Mouse (Mus musculus) 3134 (cell line): ENCODE data around the gene Aqp1.

Experiments
- DNase-seq: peaks from one replicate; pipeline ENCODE4 v3.0.0-alpha.2; 2011; ENCODE audit warnings: low spot score; ENCODE audit not compliant: insufficient read length; ENCODE audit errors: extremely low read depth

Aqp1 gene

GRCm38 (mm10) chr6:55356017-55356703 is 19.9 kb downstream of the Aqp1 start:
- DNase-seq: no peak

GRCm38 (mm10) chr6:55356976-55357635 is 20.9 kb downstream of the Aqp1 start:
- DNase-seq: no peak

GRCm38 (mm10) chr6:55357636-55358031 is 21.4 kb downstream of the Aqp1 start:
- DNase-seq: no peak

DNA sequence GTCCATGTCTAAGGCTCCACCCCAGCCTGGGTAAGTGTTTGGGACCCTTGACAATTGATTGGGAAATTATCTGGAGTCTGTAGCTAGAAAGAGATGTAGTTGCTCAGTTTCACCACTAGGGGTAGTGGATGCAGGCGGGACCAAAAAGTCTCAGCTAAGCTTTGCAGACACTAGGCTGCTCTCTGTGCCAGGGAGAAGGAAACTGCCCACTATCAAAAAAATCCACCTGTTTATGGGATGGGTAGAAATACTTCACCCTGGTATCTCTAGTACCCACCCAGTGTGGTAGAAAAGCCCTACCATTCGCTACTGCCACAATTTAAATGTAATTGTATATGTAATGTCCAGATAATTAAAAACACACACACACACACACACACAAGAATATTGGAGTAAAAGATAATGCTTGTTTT is 22.5 kb downstream of the Aqp1 start:
- no peak for DNase-seq

- DNase-seq: no peak
Measured at GRCm38 (mm10) chr6:55362663-55363062, 26.4 kb downstream of the Aqp1 start.

DNA sequence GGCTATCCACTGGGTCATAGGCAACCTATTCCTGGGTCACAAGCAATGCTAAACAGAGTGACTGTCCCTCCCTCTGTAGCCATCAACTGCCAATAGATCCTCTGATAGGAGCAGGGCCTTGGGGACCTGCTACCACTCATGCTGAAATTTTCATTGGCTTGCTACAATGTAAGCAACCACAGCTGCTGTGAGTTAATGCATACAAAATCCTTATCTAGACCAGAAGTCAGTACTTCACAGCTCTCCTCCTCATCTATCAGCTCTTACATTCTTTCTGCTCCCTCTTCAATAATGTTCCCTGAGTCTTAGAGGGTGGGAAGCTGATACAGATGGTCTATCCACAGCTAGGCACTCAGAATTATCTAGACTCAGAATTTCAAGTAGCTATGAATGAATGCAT is 30.9 kb downstream of the Aqp1 start:
- DNase-seq: no peak

- no peak for DNase-seq
Measured at GRCm38 (mm10) chr6:55370831-55371230, 34.6 kb downstream of the Aqp1 start.

GRCm38 (mm10) chr6:55376076-55376475 is 39.8 kb downstream of the Aqp1 start, which contains the start of gene Ghrhr:
Ghrhr (plus strand) TSS chr6:55376295.
- no peak for DNase-seq

DNA sequence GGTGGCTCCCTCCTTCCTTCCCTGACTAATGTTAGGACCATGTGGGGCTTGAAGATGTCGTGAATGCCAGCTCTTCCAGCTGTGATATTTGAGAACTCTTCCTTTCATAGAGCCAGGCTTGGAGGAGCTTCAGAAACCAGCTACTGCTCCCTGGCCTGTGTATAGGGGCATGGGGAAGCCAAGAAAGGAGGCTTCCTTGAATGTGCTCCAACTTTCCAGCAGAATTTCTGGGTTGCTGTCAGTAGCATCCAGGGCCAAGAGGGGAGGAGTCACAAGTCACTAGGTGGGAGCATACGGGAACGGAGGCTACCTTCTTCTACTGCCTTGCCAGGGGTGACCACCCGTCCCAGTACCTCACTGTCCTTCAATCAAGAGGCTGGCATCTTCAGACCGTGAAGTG is 40.3 kb downstream of the Aqp1 start:
- DNase-seq: no peak

- no peak for DNase-seq
Measured at GRCm38 (mm10) chr6:55377461-55377860, 41.2 kb downstream of the Aqp1 start.

- no peak for DNase-seq
Measured at GRCm38 (mm10) chr6:55379641-55380335, 43.6 kb downstream of the Aqp1 start.

DNA sequence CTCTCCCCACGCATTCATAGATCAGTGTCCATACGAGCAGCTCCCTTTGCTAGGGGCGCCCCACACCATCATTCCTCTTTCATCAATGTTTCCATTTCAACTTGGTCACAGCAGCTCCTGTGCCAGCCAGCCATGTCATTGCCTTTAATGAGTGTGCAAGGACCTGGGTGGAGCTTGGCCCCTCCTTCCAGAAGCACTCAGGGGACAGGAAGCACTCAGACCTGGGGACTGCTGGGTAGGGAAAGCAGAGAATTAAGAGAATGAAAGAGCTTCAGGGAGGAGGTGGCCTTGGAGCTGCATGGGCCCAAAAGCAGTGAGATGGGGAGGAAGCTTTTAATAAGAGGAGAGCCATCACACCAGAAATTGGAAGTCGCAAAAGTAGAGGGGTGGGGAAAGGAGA is 45.7 kb downstream of the Aqp1 start:
- DNase-seq: no peak

DNA sequence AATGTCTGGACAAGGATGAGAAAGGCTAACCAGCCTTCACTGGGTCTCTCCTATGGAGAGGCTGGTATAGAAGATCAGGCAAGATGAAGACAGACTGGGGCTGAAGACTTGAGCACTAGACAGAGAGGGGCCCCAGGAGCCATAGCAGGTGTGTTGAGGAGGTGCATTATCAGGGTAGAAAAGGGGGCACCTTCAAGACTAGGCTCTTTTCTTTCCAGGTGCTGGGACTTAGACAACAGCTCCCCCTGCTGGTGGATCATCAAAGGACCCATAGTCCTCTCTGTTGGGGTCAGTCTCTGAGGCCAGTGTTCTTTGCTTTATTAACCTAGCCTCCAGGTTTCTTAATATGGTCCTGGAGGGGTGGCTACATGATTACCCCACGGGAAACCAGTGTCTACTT is 47.7 kb downstream of the Aqp1 start:
- no peak for DNase-seq

DNA sequence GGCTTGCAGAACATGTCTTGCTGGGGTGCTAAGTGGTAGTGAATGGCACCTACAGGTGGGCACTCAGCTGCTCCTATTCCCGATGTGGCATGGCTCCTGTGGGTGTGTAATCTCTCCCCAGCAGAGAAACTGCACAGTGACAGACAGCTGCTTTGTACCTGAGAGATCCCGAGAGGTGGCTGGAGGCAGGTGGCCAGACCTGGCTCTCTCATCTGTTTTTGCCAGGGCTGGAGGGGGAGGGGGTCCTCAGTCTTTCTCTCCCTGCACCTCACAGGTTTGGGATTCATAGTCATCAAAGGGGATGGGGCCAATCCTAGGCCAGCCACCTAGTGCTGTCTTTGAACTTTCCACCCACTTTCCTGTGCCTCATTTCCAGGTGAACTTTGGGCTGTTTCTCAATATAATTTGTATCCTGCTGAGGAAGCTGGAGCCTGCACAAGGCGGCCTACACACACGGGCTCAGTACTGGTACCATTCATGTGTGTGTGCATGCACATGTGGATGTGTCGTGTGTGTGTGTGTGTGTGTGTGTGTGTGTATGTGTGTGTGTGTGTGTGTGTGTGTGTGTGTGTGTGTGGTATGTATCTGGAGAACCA is 48.2 kb downstream of the Aqp1 start:
- no peak for DNase-seq

GRCm38 (mm10) chr6:55388546-55389169 is 52.4 kb downstream of the Aqp1 start:
- DNase-seq: no peak

DNA sequence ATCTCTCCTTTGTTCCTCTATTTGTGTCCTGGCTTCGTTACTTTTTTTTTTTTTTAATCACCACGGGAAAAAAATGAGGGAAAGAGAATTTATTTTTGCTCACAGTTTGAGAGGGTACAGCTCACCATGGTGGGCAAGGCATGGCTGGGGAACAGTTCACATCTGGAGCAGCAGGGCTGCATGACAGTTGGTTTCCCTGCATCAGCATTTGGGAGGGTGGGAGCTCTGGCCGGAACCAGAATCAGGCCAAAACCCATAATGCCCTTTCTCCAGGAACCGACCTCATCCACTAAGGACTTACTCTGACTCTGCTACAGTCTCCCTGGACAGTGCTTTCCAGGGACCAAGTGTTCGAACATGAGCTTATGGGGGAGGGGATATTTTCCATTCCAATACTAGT is 53.1 kb downstream of the Aqp1 start:
- no peak for DNase-seq

GRCm38 (mm10) chr6:55391814-55392213 is 55.6 kb downstream of the Aqp1 start:
- DNase-seq: no peak

GRCm38 (mm10) chr6:55392453-55392852 is 56.2 kb downstream of the Aqp1 start:
- peak; percentile 17 for DNase-seq

- no peak for DNase-seq
Measured at GRCm38 (mm10) chr6:55394854-55395253, 58.6 kb downstream of the Aqp1 start.

GRCm38 (mm10) chr6:55396176-55396575 is 59.9 kb downstream of the Aqp1 start:
- no peak for DNase-seq

GRCm38 (mm10) chr6:55396622-55397041 is 60.4 kb downstream of the Aqp1 start:
- DNase-seq: peak; percentile 58
